Mouse (Mus musculus) neural tube, embryonic 11.5 days (tissue): Measurements from ENCODE around the gene Man2a1. TPM values are rescaled to one million over a fixed set of nuclear protein-coding genes. Genes with fewer than 3 reads are reported as not detected.

Source experiments
- ATAC-seq: fragments of 200-750 bp; cut with Nextera tagmentation; 2 replicates; pipeline ENCODE4 v1.8.0; 2017; ENCODE audit warnings: moderate number of reproducible peaks, mild to moderate bottlenecking, moderate TSS enrichment, moderate library complexity; ENCODE audit not compliant: insufficient read depth, low FRiP score, low TSS enrichment
- DNase-seq: peaks from one replicate; pipeline ENCODE4 v3.0.0-alpha.2; 2015; ENCODE audit warnings: low spot score
- H3K27ac ChIP-seq: fragments of 300-500 bp; sonication (generic); 2 replicates; pipeline ENCODE4 v1.5.1; 2014; ENCODE audit warnings: low read depth, mild to moderate bottlenecking, low read length
- H3K27me3 ChIP-seq: fragments of 300-500 bp; sonication (generic); 2 replicates; pipeline ENCODE4 v1.6.1; 2014; ENCODE audit warnings: mild to moderate bottlenecking, low read length, mixed read lengths; ENCODE audit not compliant: control insufficient read depth, insufficient read depth
- H3K36me3 ChIP-seq: fragments of 300-500 bp; sonication (generic); 2 replicates; pipeline ENCODE4 v1.6.1; 2014; ENCODE audit warnings: mild to moderate bottlenecking, low read length, moderate library complexity, mixed read lengths; ENCODE audit not compliant: control insufficient read depth, insufficient read depth
- H3K4me1 ChIP-seq: fragments of 300-500 bp; sonication (generic); 2 replicates; pipeline ENCODE4 v1.6.1; 2014; ENCODE audit warnings: low read length, mixed read lengths; ENCODE audit not compliant: control insufficient read depth, insufficient read depth
- H3K4me2 ChIP-seq: fragments of 300-500 bp; sonication (generic); 2 replicates; pipeline ENCODE4 v1.6.1; 2014; ENCODE audit warnings: low read depth, mild to moderate bottlenecking, moderate library complexity
- H3K4me3 ChIP-seq: fragments of 300-500 bp; sonication (generic); 2 replicates; pipeline ENCODE4 v1.5.1; 2014; ENCODE audit warnings: low read depth, low read length
- H3K9ac ChIP-seq: fragments of 300-500 bp; sonication (generic); 2 replicates; pipeline ENCODE4 v1.6.1; 2014; ENCODE audit warnings: mild to moderate bottlenecking, low read length
- H3K9me3 ChIP-seq: fragments of 300-500 bp; sonication (generic); 2 replicates; pipeline ENCODE4 v1.6.1; 2016; ENCODE audit warnings: low read length; ENCODE audit not compliant: control insufficient read depth
- WGBS: fragments of 180-500 bp; shearing (Covaris S2); extraction: QIAGEN DNeasy Blood & Tissue Kit; methylation state at CpG from one replicate; pipeline ENCODE4 v1.1.7; 2014; 5-methylcytosine and 5-hydroxymethylcytosine counted together
- polyA plus RNA-seq: library from polyadenylated mRNA; unstranded; fragments of >200 nt; fragmentation: Nextera tagmentation; extraction: Ambion mirVana; gene quantifications from 2 replicates; pipeline ENCODE4 v1.2.1, GENCODE M21; 2014

Gene Man2a1
- polyA plus RNA-seq, 1 experiment from 2014 or later, result 4.7 TPM

DNA sequence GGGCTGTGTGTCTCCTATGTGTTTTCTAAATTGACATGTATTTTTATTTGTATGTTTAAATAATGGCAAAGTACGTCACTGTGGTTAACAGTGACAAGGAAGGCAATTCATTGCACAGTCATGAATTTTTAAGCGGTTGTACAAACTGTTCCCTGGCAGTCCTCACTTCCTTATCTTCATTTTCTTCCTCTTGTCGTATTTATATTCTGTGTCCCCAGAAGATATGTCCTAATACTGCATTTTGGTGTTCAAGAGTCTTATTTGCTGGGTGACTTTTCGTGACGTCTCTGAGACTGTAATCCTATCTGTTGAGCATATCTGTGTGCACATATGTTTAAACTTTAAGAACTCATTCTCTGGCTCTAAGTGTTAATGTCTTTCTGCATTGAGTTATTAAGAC is 120.6 kb downstream of the Man2a1 start:
- Histone ChIP-seq H3K4me2 (no peak overlapping the region), H3K4me3 (no peak overlapping the region), H3K27ac (no peak overlapping the region), H3K9me3 (no peaks in the 10 kb centered on the region), H3K9ac (no peak overlapping the region), H3K27me3 (no peaks in the 10 kb centered on the region), H3K36me3 (no peaks in the 10 kb centered on the region), H3K4me1 (no peaks in the 10 kb centered on the region)
- WGBS, result 88% methylated on average over 5 of the region's 5 CpGs
- DNase-seq (no peak), ATAC-seq (no peak)

DNA sequence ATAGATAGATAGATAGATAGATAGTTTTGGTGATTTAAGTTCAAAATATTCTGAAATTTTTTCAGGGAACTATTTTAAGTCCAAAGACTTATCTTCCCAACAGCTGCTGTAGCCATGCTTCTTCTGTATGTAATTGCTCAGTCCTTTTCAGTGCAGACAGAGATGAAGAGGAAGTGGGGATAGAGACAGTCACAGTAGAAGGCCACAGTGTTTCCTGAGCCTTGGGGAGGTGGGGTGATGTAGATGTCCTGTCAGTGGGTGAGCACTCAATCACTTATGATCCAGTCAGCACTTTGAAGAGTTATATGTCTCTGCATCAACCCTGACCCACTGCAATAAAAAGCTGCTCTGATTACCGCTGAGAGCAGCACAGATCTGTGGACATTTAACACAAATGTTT is 122.6 kb downstream of the Man2a1 start:
- Histone ChIP-seq H3K27ac (no peak overlapping the region), H3K4me3 (no peak overlapping the region), H3K9ac (no peak overlapping the region), H3K4me2 (no peak overlapping the region), H3K9me3 (no peaks in the 10 kb centered on the region), H3K4me1 (no peaks in the 10 kb centered on the region), H3K27me3 (no peaks in the 10 kb centered on the region), H3K36me3 (no peaks in the 10 kb centered on the region)
- DNase-seq, result no peak
- WGBS, result 81% methylated on average over 1 of the region's 1 CpGs
- ATAC-seq, result no peak

DNA sequence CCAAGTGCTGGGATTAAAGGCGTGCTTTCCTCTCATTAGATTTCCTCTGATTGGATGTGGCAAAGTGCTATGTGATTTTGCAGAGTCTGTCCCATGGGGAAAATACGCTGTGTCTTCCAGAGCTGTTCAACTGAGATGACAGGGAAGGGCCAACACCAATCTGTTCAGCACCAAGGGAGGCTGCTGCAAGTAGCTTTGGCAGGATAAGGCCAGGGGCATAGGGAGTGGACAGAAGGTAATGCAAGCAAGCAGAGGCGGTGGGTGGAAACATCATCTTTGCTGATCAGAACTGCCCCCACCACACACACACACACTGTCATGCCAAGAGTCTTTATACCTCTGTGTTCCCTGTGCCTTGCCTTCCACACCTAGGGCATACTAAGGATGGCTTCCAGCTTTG is 124.7 kb downstream of the Man2a1 start:
- WGBS, result 92% methylated on average over 3 of the region's 3 CpGs
- no peak for DNase-seq
- Histone ChIP-seq H3K36me3 (no peaks in the 10 kb centered on the region), H3K9me3 (no peaks in the 10 kb centered on the region), H3K27me3 (no peaks in the 10 kb centered on the region), H3K4me2 (no peak overlapping the region), H3K9ac (no peak overlapping the region), H3K4me1 (no peaks in the 10 kb centered on the region), H3K4me3 (no peak overlapping the region), H3K27ac (no peak overlapping the region)
- no peak for ATAC-seq

DNA sequence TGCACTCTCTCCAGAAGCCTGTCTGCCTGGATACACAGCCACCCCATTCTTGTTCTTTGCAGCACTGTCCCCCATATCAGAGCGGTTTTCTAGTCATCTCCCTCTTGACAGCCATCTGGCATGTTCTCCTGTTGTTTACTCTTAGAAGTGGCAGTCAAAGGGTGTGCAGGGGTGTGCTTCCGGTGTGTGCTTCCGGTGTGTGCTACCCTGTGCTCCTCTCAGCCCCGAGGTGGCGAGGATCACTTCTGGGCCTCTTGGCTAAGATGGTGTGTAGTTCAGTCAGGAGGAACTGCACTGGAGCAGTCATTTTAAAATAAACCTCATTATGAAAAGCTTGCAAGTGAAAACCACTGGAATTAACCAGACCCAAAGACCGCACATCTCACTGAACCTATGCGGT is 125.5 kb downstream of the Man2a1 start:
- H3K9ac ChIP-seq, result no peak overlapping the region
- WGBS, result 92% methylated on average over 7 of the region's 7 CpGs
- H3K4me2 ChIP-seq, result no peak overlapping the region
- H3K9me3 ChIP-seq, result no peaks in the 10 kb centered on the region
- no peaks in the 10 kb centered on the region for H3K36me3 ChIP-seq
- no peaks in the 10 kb centered on the region for H3K4me1 ChIP-seq
- H3K27ac ChIP-seq, result no peak overlapping the region
- H3K27me3 ChIP-seq, result no peaks in the 10 kb centered on the region
- DNase-seq (no peak), ATAC-seq (no peak)
- no peak overlapping the region for H3K4me3 ChIP-seq

DNA sequence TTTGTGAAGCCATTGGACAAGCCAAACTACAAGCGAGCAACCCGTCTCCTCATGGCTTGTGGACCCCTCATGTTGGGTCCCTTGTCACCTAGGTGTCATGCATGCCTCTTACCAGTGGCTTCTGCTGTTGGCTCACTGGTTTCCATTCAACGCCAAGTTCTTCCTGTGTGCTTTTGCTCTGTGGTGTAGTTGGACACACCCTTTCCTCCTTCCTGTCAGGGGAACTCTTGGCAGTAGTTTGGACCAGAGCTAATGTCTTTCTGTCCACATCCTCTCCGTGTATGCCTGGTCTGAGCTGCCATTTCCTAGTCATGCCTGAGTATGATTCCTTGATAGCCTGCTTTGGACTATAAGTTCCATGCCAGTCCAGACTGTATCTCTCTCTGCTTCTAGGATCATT is 135.0 kb downstream of the Man2a1 start:
- ATAC-seq, result no peak
- Histone ChIP-seq H3K4me1 (no peaks in the 10 kb centered on the region), H3K9me3 (no peaks in the 10 kb centered on the region), H3K27me3 (no peaks in the 10 kb centered on the region), H3K36me3 (no peaks in the 10 kb centered on the region; the same call in 1 of the 2 replicates), H3K27ac (no peak overlapping the region), H3K4me2 (no peak overlapping the region), H3K9ac (no peak overlapping the region), H3K4me3 (no peak overlapping the region)
- WGBS, result 94% methylated on average over 4 of the region's 4 CpGs
- no peak for DNase-seq

DNA sequence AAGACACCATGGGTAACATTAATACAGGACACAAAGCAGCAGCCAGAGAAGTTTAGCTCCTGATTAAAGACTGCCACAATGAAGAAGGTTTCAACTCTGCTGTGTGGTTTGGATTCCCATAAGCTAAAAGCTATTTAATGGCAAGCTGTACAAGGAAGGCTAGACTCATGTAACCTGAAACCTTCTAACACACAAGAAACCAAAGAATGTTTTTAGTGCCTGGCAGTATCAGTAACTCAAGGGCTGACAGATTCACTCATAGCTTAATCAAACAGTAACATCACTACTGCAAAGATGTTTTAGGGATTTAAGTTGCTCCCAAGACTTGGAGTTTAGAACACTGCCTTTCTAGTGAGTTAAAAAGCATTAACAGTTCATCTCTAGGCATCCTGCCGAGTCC is 137.4 kb downstream of the Man2a1 start:
- H3K4me1 ChIP-seq, result no peaks in the 10 kb centered on the region
- no peak overlapping the region for H3K4me2 ChIP-seq
- WGBS, result 75% methylated on average over 1 of the region's 1 CpGs
- H3K27ac ChIP-seq, result no peak overlapping the region
- no peaks in the 10 kb centered on the region for H3K9me3 ChIP-seq
- ATAC-seq (no peak), DNase-seq (no peak)
- H3K36me3 ChIP-seq, result no peaks in the 10 kb centered on the region; the same call in 1 of the 2 replicates
- H3K4me3 ChIP-seq, result no peak overlapping the region
- H3K27me3 ChIP-seq, result no peaks in the 10 kb centered on the region
- no peak overlapping the region for H3K9ac ChIP-seq

DNA sequence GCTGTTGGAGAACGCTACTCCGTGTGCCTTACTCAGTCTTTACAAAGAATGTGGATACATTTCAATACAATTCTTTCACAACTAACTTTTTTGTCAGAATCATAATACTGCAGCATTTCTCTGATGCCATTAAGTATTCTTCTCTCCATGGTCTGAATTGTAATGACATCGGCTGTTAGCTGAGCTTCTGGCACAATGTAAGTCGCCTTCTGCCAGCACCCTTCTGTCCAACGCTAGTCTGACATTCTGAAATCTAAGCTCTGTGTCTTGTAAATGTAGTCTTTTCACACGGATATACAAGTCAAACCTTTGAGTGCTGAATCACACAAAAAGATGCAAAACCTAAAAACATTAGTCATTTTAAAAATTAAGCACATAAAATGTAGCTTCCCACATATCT is 138.6 kb downstream of the Man2a1 start:
- Histone ChIP-seq H3K27ac (no peak overlapping the region), H3K4me2 (no peak overlapping the region), H3K9me3 (no peaks in the 10 kb centered on the region), H3K27me3 (no peaks in the 10 kb centered on the region), H3K4me1 (no peaks in the 10 kb centered on the region), H3K4me3 (no peak overlapping the region), H3K9ac (no peak overlapping the region), H3K36me3 (no peaks in the 10 kb centered on the region; the same call in 1 of the 2 replicates)
- 92% methylated on average over 6 of the region's 6 CpGs for WGBS
- DNase-seq (no peak), ATAC-seq (no peak)

DNA sequence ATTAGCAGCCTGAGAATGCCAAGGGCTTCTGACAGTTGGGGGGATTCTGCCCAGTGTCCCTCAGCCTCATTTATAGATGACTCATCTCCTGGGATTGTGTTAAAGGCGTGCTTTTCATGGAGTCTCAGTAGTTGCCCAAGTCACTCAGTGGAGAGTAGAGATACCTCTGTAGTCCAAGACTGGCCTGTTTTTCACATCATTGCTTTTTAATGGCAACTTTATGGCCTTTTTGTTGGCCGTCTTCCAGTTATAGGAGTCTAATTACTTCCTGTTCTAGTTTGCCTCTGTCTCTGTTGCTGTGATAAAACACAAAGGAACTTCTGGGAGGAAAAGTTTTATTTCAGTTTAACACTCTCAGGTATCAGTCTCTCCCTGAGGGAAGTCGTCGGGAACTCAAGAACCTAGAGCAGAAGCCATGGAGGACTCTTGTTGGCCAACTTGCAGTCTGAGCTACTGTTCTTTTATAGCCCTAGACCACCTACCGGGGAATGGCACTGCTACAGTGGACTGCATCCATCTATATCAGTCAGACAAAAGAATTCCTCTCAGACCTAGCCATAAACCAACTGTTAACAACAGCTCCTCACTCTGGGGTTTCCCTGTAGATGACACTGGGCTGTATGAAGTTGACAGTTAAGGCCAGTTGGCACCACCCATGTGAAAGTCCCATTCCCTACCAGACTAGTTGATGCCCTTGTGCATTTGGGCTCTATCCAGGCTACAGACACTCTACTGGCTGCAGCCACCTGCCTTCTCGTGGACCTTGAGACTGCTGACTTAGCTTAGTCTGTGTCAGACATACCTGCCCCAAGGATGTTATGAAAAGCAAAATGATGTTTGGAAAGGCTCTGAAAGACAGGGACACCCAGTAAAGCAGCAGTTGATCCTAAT is 142.4 kb downstream of the Man2a1 start:
- Histone ChIP-seq H3K4me3 (no peak overlapping the region), H3K27ac (no peak overlapping the region), H3K27me3 (no peaks in the 10 kb centered on the region), H3K4me1 (no peaks in the 10 kb centered on the region), H3K4me2 (no peak overlapping the region), H3K9me3 (no peaks in the 10 kb centered on the region), H3K9ac (no peak overlapping the region), H3K36me3 (no peaks in the 10 kb centered on the region)
- ATAC-seq (no peak), DNase-seq (no peak)
- WGBS, result 51% methylated on average over 6 of the region's 6 CpGs

DNA sequence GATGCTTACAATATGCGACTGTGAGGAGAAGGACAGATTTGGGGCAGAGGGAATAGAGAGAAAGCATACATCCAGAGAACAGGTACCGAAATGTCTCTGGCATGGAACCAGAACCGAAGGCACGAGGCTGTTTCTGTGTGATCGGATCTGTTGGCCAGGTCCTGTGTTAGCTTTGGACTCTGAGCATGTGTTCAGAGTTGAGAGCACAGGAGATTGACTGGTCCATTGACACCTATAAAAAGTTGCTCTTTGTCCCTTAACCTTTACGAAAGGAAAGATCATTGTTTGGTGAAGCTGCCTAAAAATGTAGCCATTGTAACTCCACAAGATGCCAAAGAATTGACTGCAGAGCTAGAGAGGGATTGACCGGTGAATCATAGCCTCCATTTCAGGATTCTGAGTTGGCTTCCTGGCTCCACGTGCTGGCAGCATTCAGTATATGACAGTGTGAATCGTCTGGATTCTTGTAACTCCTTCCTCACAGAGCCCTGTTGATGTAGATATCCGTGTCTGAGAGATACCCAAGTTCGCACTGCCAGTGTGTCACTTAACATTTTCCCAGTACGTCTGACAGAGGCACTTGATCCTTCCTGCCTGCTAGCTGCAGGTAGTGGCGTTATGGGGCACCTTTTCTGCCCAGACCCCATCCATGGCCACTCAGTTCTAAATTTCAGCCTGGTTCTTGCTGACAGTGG is 143.2 kb downstream of the Man2a1 start:
- Histone ChIP-seq H3K4me3 (no peak overlapping the region), H3K9ac (no peak overlapping the region), H3K4me1 (no peaks in the 10 kb centered on the region), H3K9me3 (no peaks in the 10 kb centered on the region), H3K27ac (no peak overlapping the region), H3K36me3 (no peaks in the 10 kb centered on the region), H3K4me2 (no peak overlapping the region), H3K27me3 (no peaks in the 10 kb centered on the region)
- DNase-seq (no peak), ATAC-seq (no peak)
- whole genome bisulfite sequencing, result 94% methylated on average over 13 of the region's 13 CpGs
